Mouse (Mus musculus) cerebellum, adult 18-20 months (tissue): Measurements from ENCODE around the gene Hap1.
"Not testable (repeated sequence)": the region's sequence is repeated elsewhere in the genome, so short reads cannot be mapped to it uniquely, and the experiment has no call there.

Experiments used
- DNase-seq, 2 experiments: peaks; one replicate each; pipeline ENCODE4 v3.0.0; 2021

The Hap1 gene

GRCm38 (mm10) chr11:100389931-100390445 lies 34.1 kb upstream of the Hap1 start:
- peak; percentile 83 to 89 for DNase-seq

- peak; percentile 56 to 65 for DNase-seq
Observed at GRCm38 (mm10) chr11:100388588-100388987, 32.7 kb upstream of the Hap1 start.

- no peak for DNase-seq
Observed at GRCm38 (mm10) chr11:100387589-100388375, 31.9 kb upstream of the Hap1 start.

DNA sequence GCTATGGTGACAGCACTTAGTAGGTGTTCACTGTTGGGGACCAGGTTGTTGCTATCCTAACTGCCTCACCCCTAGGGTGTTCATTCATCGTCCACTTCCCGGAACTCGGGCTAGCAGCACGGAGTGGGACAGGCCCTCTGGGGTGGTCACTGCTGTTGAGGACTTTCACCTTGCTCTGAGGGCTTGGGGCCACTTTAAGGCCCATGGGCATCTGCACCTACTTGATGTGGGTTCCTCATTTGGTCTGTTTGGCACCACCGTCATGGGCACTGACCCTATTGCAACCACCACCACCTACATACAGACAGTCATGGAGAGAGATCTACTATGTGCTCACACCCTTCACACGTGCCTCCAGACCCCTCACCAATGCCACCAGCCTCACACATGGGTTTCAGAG lies 31.2 kb upstream of the Hap1 start:
- no peak for DNase-seq

- no peak for DNase-seq
Observed at GRCm38 (mm10) chr11:100386586-100386985, 30.7 kb upstream of the Hap1 start.

DNA sequence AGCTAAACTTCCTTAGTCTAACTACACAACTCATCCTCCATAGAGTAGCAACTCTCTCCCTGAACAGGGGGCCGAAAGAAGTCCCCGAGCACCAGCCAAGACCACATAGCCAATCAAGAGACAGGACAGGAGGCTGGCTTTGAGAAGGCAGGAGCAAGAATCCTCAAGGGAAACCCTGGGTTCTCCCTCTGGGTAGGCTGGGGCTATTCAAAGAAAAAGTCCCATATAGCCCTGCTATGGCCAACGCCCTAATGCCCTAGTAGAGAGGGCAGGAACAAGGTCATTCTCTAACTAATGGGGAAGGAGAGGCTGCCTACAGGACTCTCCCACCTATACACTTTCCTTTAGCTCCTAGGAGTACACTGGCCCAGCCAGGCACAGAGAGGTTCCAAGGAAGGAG lies 29.1 kb upstream of the Hap1 start:
- DNase-seq: no peak

- no peak for DNase-seq
Observed at GRCm38 (mm10) chr11:100382682-100383081, 26.8 kb upstream of the Hap1 start.

- peak in 1 of 2 experiments; percentile 37 for DNase-seq
Observed at GRCm38 (mm10) chr11:100379311-100379710, 23.4 kb upstream of the Hap1 start.

DNA sequence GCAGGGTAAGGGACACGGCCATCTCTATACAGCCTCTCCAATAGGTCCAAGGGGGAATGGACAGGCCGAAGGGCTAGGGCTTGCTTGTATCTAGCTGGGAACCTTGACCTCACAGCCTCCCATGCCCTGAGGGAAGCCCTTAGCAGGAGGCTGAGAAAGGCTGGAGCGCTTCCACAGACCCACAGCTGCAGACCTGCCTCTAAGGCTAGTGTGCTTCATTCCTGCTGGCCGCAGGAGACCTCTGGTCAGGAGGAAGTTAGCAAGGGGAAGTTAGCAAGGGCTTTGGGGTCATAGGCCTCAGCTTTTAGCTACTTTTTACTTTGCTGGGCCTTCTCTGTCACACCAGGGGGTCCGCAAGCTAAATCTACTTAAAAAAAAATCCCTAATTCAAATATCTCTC lies 22.5 kb upstream of the Hap1 start:
- no peak for DNase-seq

DNA sequence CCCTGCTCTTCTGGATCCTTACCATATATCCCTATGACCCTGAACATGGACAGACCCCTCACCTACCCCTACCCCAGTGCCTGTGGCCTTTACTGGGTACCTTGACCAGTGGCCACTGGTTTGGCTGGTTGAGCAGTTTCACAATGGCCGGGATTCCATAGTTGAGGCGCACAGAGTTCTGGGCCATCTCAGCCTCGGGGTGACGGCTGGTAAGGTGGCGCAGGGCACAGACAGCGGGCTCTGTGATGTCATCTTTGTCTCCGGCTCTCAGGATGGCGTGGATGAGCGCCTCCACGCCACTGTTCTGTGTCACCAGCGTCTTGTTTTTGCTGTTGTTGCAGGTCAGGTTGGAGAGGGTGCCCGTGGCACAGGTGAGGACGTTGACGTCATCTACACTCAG lies 22.1 kb upstream of the Hap1 start:
- DNase-seq: no peak

DNA sequence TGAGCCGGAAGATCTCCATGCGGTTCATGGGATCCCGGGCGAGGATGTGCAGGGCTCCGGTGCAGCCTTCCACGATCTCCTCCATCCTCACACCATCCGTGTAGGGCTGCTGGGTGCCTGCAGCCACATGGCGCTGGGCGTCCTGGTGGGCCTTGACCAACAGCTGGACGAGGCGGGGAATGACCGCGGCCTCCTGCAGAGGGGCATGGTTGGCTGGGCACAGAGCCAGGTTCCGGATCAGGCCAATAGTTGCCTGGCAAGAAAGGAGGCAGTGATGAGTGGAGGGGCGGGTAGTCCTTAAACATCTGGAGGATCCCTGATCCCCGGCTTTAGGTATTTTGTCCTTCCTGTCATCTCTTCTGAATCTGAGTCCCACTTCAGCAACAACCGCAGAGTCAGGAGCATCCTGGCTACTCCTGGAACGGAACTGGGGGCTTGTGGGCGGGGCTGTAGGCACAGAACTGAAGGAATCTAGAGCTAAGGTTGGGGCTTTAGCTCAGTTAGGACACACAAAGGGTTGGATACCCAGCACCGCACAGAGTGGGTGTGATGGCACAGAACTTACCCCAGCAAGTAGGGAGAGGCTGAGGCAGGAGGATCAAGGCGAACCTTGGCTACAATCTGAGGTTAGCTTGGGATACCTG lies 20.9 kb upstream of the Hap1 start:
- no peak for DNase-seq

DNA sequence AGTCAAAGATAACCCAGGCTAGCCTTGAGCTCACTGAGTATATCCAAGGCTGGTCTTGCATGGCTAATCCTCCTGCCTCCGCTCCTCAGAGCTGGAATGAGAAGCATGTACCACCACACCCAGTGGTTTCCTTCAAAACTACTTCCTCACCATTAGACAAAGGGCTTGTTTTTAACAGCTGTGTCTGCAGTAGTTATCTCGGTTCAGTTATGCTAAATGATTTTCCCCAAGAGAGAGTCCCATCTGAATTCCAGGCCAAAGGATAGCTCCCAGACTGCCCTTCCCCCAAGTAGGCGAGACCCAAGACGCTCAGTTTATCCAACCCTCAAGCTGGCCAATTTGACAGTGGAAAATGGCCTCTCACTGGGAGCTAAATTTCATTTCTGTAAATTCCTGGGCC lies 20.1 kb upstream of the Hap1 start:
- DNase-seq: no peak

- DNase-seq: no peak
Observed at GRCm38 (mm10) chr11:100375127-100375526, 19.2 kb upstream of the Hap1 start.

DNA sequence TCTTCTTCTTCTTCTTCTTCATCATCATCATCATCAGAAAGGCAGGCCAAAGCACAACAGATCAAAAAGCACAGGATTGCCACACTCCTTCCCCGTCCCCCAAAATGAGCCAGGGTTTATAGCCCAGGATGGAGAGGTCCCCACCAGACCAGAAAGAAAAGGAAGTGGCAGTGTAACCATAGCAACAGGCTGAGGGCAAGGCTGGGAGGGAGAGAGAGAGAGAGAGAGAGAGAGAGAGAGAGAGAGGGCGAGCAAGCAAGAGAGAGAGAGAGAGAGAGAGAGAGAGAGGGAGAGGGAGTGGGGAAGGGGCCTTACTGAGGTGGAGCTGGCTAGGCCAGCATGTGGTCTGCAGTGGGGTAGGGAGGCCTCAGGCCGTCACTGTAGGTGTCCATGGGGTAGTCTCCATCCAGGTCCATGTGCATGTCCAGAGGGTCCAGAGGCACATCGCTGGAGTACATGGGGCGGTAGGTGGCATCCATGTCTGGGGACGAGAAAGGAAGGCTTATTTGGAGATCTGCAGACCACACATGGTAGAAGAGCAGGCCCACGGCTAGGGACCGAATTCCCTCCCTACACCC lies 16.1 kb upstream of the Hap1 start:
- DNase-seq: no peak

DNA sequence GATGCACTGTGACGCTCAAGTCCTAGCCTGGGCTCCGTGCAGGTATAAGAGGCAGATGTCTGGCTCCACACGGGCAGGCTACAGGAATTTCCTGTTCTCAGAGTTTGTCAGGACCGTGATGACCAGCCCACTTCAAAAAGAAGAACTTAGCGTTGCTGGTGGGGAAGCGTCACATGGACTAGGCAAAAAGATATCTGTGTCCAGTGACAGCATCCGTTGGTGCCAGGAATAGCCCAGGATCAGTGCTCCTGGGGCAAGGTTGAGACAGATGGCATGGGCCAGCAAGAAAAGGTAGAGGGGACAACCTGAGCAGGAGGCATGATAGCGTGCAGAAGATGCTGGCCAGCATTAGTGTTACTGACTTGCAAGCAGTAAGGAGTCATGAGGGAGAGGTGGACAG lies 13.9 kb upstream of the Hap1 start:
- DNase-seq: peak; percentile 58 to 68

- no peak for DNase-seq
Observed at GRCm38 (mm10) chr11:100369145-100369544, 13.2 kb upstream of the Hap1 start.

DNA sequence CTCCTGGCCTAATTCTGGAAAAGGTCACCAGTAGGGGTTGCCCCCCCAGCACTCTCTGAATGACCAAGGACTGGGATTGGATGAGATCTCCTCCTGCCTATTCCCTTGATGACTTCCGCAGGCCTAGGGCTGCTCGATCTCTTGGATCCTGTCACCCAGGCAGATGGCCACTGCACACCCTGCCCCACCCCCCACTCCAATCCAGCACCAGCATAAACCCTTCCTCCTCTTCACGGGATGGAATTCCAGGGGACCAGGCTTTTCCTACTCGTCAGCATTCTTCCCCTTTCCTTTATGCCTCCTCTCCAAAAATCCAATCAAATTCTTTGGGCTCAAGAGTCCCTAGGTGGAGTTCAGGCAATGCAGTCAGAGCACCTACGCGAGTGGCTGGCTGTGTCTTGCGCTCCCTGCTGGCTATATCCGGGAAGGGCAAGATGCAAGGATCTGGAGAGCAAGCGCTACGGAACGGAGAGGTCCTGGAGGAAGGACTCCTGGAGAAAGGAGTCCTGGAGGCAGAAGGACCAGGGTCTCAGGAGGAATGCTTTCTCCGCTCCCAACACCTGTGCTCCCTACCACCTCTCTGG lies 7.1 kb upstream of the Hap1 start:
- peak; percentile 82 to 85 for DNase-seq

DNA sequence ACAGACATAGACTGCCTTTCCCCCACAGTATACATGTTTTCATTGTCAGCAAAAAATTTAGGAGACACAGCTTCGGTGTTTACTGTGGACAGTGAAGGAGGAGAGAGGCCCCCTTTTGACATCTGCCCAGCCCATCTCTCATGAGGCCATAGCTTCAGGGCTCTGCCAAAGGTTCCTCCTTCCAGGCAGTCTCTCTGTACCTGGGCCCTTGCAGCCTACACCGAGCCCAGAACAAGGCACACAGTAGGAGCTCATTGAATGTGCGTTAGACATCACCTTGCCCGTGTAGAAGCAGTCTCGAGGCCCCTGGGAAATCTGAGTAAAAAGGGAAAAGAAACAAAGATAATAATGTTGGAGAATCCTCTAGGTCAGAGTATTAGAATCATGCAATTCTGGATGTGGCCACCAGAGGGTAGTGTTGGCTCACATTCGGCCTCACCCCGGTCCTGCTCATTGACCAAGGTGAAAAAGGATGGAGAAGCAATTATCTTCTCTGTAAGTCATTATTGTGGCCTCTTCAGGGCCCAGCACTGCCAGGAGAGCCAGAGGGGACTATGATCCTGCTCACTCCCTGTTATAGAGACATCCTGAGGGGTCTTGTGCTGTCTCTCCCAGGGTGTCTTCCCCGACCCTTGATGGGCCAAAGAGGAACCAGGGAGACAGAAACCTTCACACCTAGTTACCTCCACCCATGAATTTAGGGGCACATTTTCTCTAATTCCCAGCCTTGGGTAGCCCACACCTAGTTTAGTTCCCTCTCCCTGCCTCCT lies 6.5 kb upstream of the Hap1 start:
- DNase-seq: peak; percentile 83 to 89

DNA sequence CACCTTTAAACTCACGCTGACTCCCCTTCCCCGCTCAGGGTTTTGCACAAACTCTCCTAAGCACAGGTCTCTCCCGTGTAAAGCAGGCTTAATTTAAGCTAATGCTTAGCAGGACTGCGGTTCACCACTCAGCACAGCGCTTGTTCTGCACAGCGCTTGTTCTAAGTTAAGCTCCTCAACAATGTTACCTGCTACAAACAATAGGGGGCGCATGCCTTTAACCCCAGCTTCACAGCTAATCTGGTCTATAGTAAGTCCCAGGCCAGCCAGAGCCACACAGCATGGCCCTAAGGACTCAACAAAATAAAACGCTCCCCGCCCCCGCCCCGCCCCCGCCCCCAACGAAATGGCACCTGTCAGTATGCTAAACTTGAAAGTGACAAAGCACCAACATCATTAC lies 5.1 kb upstream of the Hap1 start:
- not testable (repeated sequence) for DNase-seq

- no peak for DNase-seq
Observed at GRCm38 (mm10) chr11:100360175-100360574, 4.2 kb upstream of the Hap1 start.

DNA sequence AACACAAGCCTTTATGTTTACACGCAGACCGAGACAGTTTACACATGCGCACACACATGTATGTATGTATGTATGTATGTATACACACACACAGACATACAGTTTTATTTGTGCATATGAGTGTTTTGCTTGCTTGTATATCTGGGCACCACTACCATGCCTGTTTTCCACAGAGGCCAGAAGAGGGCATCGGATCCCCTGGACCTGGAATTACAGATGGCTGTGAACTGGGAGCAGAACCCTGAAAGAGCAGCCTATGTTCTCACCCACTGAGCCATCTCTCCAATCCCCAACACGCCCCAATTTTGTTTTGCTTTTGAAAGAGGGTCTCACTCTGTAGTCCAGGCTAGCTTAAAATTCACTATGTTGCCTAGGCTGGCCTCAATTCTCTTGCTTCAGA lies 1.5 kb upstream of the Hap1 start:
- DNase-seq: peak in 1 of 2 experiments; percentile 39

DNA sequence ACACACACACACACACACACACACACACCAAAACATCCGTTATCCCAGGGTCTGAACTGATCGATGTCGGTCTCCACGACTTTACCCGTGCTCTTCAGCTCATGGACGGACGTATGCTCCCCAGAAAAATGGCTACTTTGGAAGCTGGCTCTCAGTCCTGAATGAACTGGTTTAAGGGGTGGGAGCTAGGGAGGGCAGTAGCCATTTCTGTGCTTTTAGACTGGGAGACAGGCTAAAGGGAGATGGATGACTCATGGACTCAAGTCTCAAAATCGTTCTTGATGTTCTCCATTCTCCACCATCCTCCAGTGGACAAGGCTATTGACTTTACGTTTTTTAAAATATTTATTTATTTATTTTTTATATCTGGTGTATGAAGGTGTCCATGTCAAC lies 887 bp upstream of the Hap1 start:
- DNase-seq: no peak
